In the genomic region with DNA sequence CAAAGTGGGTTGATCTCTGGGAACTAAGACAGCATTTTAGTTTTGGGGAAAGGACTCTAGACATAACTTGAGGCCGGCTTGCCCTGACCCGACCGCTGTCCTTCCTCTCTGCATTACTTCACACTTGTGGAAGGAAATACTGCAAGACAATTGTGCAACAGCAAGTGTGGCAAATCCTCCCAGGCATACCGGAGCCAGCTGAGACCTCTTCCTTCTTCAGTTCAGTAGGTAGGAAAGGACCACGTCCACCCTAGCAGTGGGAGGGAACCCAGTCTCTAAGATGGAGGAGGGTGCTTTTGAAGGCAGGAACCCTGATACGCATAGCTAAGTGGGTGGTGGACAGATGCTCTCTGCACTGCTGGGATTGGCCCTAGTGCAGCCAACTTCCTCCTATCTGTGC, we compare ENCODE assay signal across 18 mouse cellular contexts. TPM values are rescaled to one million over a fixed set of nuclear protein-coding genes. Genes with fewer than 3 reads are reported as not detected.
DNase-seq lines count a peak whose midpoint lies in the region; ATAC-seq and TF ChIP-seq lines count a peak whose summit lies in the region.
"Had no signal": no experiment of that assay in that cellular context is flagged by ENCODE, and none has a peak within 500 bp of the region (broad histone marks: within the 10 kb centered on the region; RNA-seq: fewer than 3 reads in every experiment).

No protein-coding gene starts in this region.

- peaks cover 49% of the 10 kb centered on the region for H3K79me2 ChIP-seq in macrophage (ENCODE audit: inconsistent target)

- no peak overlapping the region for H3K4me2 ChIP-seq in liver, embryonic 11.5 days
- H3K4me2 ChIP-seq: heart, embryonic 15.5 days; hindbrain, embryonic 15.5 days; limb, embryonic 13.5 days; midbrain, embryonic 12.5 days had no signal

- H3K27me3 ChIP-seq in liver, embryonic 11.5 days (replicated peaks; ENCODE audit: control insufficient read depth, insufficient read depth, low read length): no peaks in the 10 kb centered on the region
- H3K27me3 ChIP-seq: heart, embryonic 15.5 days; hindbrain, embryonic 15.5 days; limb, embryonic 13.5 days; midbrain, embryonic 12.5 days; Patski had no signal

- peaks cover 74% of the 10 kb centered on the region for H3K36me3 ChIP-seq in liver, embryonic 11.5 days (ENCODE audit: control insufficient read depth, insufficient read depth, low read length)
- peaks cover 80% of the 10 kb centered on the region for H3K36me3 ChIP-seq in macrophage (ENCODE audit: inconsistent target)

- peak overlapping the region; percentile 26 for H3K27ac ChIP-seq in bone marrow macrophage, adult 2 months (ENCODE audit: insufficient read depth, low read depth, low read length)
- no peak overlapping the region for H3K27ac ChIP-seq in liver, embryonic 11.5 days (ENCODE audit: low read depth, low read length)
- H3K27ac ChIP-seq in macrophage: peak overlapping the region; percentile 51
- H3K27ac ChIP-seq: heart, embryonic 15.5 days; hindbrain, embryonic 15.5 days; left cerebral cortex, adult 2 months; limb, embryonic 13.5 days; midbrain, embryonic 12.5 days had no signal

- WGBS in liver, embryonic 11.5 days: 81% methylated on average over 6 of the region's 6 CpGs
- WGBS in macrophage (ENCODE audit: missing documents): 1% methylated on average over 6 of the region's 6 CpGs

- peaks cover 49% of the 10 kb centered on the region for H3K4me1 ChIP-seq in bone marrow macrophage, adult 2 months (ENCODE audit: control insufficient read depth, insufficient read depth, low read length)
- no peaks in the 10 kb centered on the region for H3K4me1 ChIP-seq in liver, embryonic 11.5 days (replicated peaks; ENCODE audit: control insufficient read depth, insufficient read depth, low read length)
- H3K4me1 ChIP-seq: heart, embryonic 15.5 days; hindbrain, embryonic 15.5 days; limb, embryonic 13.5 days; midbrain, embryonic 12.5 days had no signal

- no peak for TF ChIP-seq POLR2A in bone marrow macrophage, adult 2 months (IDR thresholded peaks at IDR 0.05; ENCODE audit: borderline replicate concordance, low read depth, low read length)

- ATAC-seq in liver, embryonic 11.5 days (replicated peaks; ENCODE audit: low FRiP score): 0 out of 2 replicates have a peak, but pooled peaks have one; percentile 40
- ATAC-seq in erythroblast, adult 5-6 weeks (replicated peaks; ENCODE audit: low FRiP score, poor library complexity, severe bottlenecking): no peak
- ATAC-seq in frontal cortex, adult (ENCODE audit: low TSS enrichment): no peak
- ATAC-seq: Patski had no signal

- H3K9me3 ChIP-seq in liver, embryonic 11.5 days (ENCODE audit: control insufficient read depth, low read length): 0 out of 2 replicates have a peak, but pooled peaks cover 2% of the 10 kb centered on the region
- H3K9me3 ChIP-seq: heart, embryonic 15.5 days; hindbrain, embryonic 15.5 days; limb, embryonic 13.5 days had no signal

- no peak overlapping the region for H3K4me3 ChIP-seq in bone marrow macrophage, adult 2 months (ENCODE audit: insufficient read depth, low read length)
- no peak overlapping the region for H3K4me3 ChIP-seq in liver, embryonic 11.5 days (ENCODE audit: low read depth, low read length)
- H3K4me3 ChIP-seq in macrophage (ENCODE audit: inconsistent target): no peak overlapping the region
- H3K4me3 ChIP-seq: heart, embryonic 15.5 days; hindbrain, embryonic 15.5 days; left cerebral cortex, adult 2 months; limb, embryonic 13.5 days; midbrain, embryonic 12.5 days had no signal

- peak; percentile 52 for DNase-seq in adrenal gland, adult 8-10 months
- DNase-seq in adrenal gland, postnatal 4 days (ENCODE audit: low spot score in 2 of 2): no peak
- DNase-seq in liver, embryonic 11.5 days (ENCODE audit: low spot score): no peak
- no peak for DNase-seq in kidney, adult 9 months
- DNase-seq: cerebellum, adult 18-20 months; gastrocnemius, postnatal 36 days; kidney, adult 18-20 months; thymus, postnatal 36 days had no signal

- no peak overlapping the region for H3K9ac ChIP-seq in liver, embryonic 11.5 days (ENCODE audit: low read depth, low read length)
- H3K9ac ChIP-seq: heart, embryonic 15.5 days; hindbrain, embryonic 15.5 days; limb, embryonic 13.5 days; midbrain, embryonic 12.5 days had no signal

- TF ChIP-seq CTCF in bone marrow macrophage, adult 2 months (IDR thresholded peaks at IDR 0.05; ENCODE audit: low read depth, low read length): no peak

RNA-seq across cellular contexts. Expression of a gene that starts 10.9 kb away (rescaled TPM):
- 100 to 1,000 TPM; 167 to 272 (median 233) TPM for total RNA-seq in adrenal gland, adult 8-10 months (2022)
- 100 to 1,000 TPM; 191 to 193 TPM for total RNA-seq in adrenal gland, postnatal 4 days (2021)
- polyA plus RNA-seq in bone marrow macrophage, adult 2 months (2012; ENCODE audit: insufficient read depth, insufficient read length, missing spikeins): 365 and 378 TPM in 2 replicates
- polyA plus RNA-seq in liver, embryonic 11.5 days (2014; fragmentation: Nextera tagmentation; extraction: Ambion mirVana): 49.9 and 57.3 TPM in 2 replicates
- total RNA-seq in macrophage (2018; cell fraction: chromatin; rRNA removed): 100 to 1,000 TPM; 106 to 393 (median 257) TPM
- 100 to 1,000 TPM; 144 to 253 (median 208) TPM for total RNA-seq in macrophage (2018; cell fraction: cytosol; rRNA removed)
- 100 to 1,000 TPM; 116 to 388 (median 186) TPM for total RNA-seq in macrophage (2018; cell fraction: nucleus; rRNA removed)
- polyA plus RNA-seq in macrophage (2018): 322 to 419 TPM (median 328 TPM) in 3 replicates
- 37.7 and 62.5 TPM in 2 replicates for total RNA-seq in erythroblast, adult 5-6 weeks (2015; ENCODE audit: low replicate concordance)
- total RNA-seq in erythroblast, adult 5-6 weeks (2017; ENCODE audit: low replicate concordance): 29.4 and 32.2 TPM in 2 replicates

RNA-seq across cellular contexts. Expression of a gene that starts 18.3 kb away (rescaled TPM):
- total RNA-seq in adrenal gland, adult 8-10 months (2022): 10 to 100 TPM; 10.3 to 21.1 (median 14.9) TPM
- total RNA-seq in adrenal gland, postnatal 4 days (2021): 10 to 100 TPM; 17.1 to 19.3 TPM
- polyA plus RNA-seq in bone marrow macrophage, adult 2 months (2012; ENCODE audit: insufficient read depth, insufficient read length, missing spikeins): 7.2 and 7.3 TPM in 2 replicates
- polyA plus RNA-seq in liver, embryonic 11.5 days (2014; fragmentation: Nextera tagmentation; extraction: Ambion mirVana): 37.0 and 37.1 TPM in 2 replicates
- 1 to 10 TPM in 11 of 26 experiments, under 1 TPM in 1, not detected in 14; 0.85 to 5.5 (median 2.6) TPM for total RNA-seq in macrophage (2018; cell fraction: chromatin; rRNA removed)
- 1 to 10 TPM in 19 of 26 experiments, under 1 TPM in 7; 0.58 to 2.8 (median 1.4) TPM for total RNA-seq in macrophage (2018; cell fraction: cytosol; rRNA removed)
- total RNA-seq in macrophage (2018; cell fraction: nucleus; rRNA removed): 1 to 10 TPM in 6 of 26 experiments, under 1 TPM in 5, not detected in 15; 0.47 to 9.3 (median 1.0) TPM
- 1.6 to 10.9 TPM (median 3.6 TPM) in 3 replicates for polyA plus RNA-seq in macrophage (2018)
- 2.7 and 3.3 TPM in 2 replicates for total RNA-seq in erythroblast, adult 5-6 weeks (2015; ENCODE audit: low replicate concordance)
- 4.7 and 7.1 TPM in 2 replicates for total RNA-seq in erythroblast, adult 5-6 weeks (2017; ENCODE audit: low replicate concordance)

RNA-seq across cellular contexts. Expression of a gene that starts 29.1 kb away (rescaled TPM):
- 1 to 10 TPM in 3 of 4 experiments, under 1 TPM in 1; 0.90 to 4.7 (median 2.1) TPM for total RNA-seq in adrenal gland, adult 8-10 months (2022)
- 1 to 10 TPM; 2.4 to 3.1 TPM for total RNA-seq in adrenal gland, postnatal 4 days (2021)
- polyA plus RNA-seq in bone marrow macrophage, adult 2 months (2012; ENCODE audit: insufficient read depth, insufficient read length, missing spikeins): not detected in 2 replicates
- 0.26 and 0.38 TPM in 2 replicates for polyA plus RNA-seq in liver, embryonic 11.5 days (2014; fragmentation: Nextera tagmentation; extraction: Ambion mirVana)
- total RNA-seq in macrophage (2018; cell fraction: chromatin; rRNA removed): 1 to 10 TPM in 1 of 26 experiments, not detected in 25; 1.1 TPM
- not detected for total RNA-seq in macrophage (2018; cell fraction: cytosol; rRNA removed)
- total RNA-seq in macrophage (2018; cell fraction: nucleus; rRNA removed): 1 to 10 TPM in 1 of 26 experiments, not detected in 25; 1.3 TPM
- not detected in 3 replicates for polyA plus RNA-seq in macrophage (2018)
- total RNA-seq in erythroblast, adult 5-6 weeks (2015; ENCODE audit: low replicate concordance): not detected in 2 replicates
- total RNA-seq in erythroblast, adult 5-6 weeks (2017; ENCODE audit: low replicate concordance): not detected in 2 replicates
- total RNA-seq: gastrocnemius, postnatal 36 days had no signal

RNA-seq across cellular contexts. Expression of a gene that starts 51.8 kb away (rescaled TPM):
- 10 to 100 TPM; 25.3 to 31.7 (median 26.4) TPM for total RNA-seq in adrenal gland, adult 8-10 months (2022)
- 10 to 100 TPM; 24.4 to 24.9 TPM for total RNA-seq in adrenal gland, postnatal 4 days (2021)
- polyA plus RNA-seq in bone marrow macrophage, adult 2 months (2012; ENCODE audit: insufficient read depth, insufficient read length, missing spikeins): 18.5 and 20.8 TPM in 2 replicates
- 37.4 and 37.7 TPM in 2 replicates for polyA plus RNA-seq in liver, embryonic 11.5 days (2014; fragmentation: Nextera tagmentation; extraction: Ambion mirVana)
- 10 to 100 TPM in 15 of 26 experiments, 1 to 10 TPM in 11; 3.8 to 24.3 (median 12.2) TPM for total RNA-seq in macrophage (2018; cell fraction: chromatin; rRNA removed)
- 10 to 100 TPM; 15.4 to 26.7 (median 20.1) TPM for total RNA-seq in macrophage (2018; cell fraction: cytosol; rRNA removed)
- total RNA-seq in macrophage (2018; cell fraction: nucleus; rRNA removed): 10 to 100 TPM in 19 of 26 experiments, 1 to 10 TPM in 7; 4.5 to 25.9 (median 14.1) TPM
- polyA plus RNA-seq in macrophage (2018): 13.1 to 22.2 TPM (median 19.3 TPM) in 3 replicates
- total RNA-seq in erythroblast, adult 5-6 weeks (2015; ENCODE audit: low replicate concordance): 4.8 and 9.4 TPM in 2 replicates
- 2.6 and 3.9 TPM in 2 replicates for total RNA-seq in erythroblast, adult 5-6 weeks (2017; ENCODE audit: low replicate concordance)

RNA-seq across cellular contexts. Expression of a gene that starts 56.0 kb away (rescaled TPM):
- total RNA-seq in adrenal gland, adult 8-10 months (2022): 10 to 100 TPM; 63.2 to 74.7 (median 67.3) TPM
- total RNA-seq in adrenal gland, postnatal 4 days (2021): 10 to 100 TPM; 63.0 to 67.3 TPM
- polyA plus RNA-seq in bone marrow macrophage, adult 2 months (2012; ENCODE audit: insufficient read depth, insufficient read length, missing spikeins): 19.6 and 19.7 TPM in 2 replicates
- polyA plus RNA-seq in liver, embryonic 11.5 days (2014; fragmentation: Nextera tagmentation; extraction: Ambion mirVana): 45.2 and 46.8 TPM in 2 replicates
- 10 to 100 TPM in 24 of 26 experiments, 1 to 10 TPM in 2; 7.7 to 49.9 (median 40.5) TPM for total RNA-seq in macrophage (2018; cell fraction: chromatin; rRNA removed)
- 10 to 100 TPM; 22.5 to 35.7 (median 30.5) TPM for total RNA-seq in macrophage (2018; cell fraction: cytosol; rRNA removed)
- total RNA-seq in macrophage (2018; cell fraction: nucleus; rRNA removed): 10 to 100 TPM; 13.7 to 39.1 (median 29.2) TPM
- 21.4 to 30.8 TPM (median 22.4 TPM) in 3 replicates for polyA plus RNA-seq in macrophage (2018)
- total RNA-seq in erythroblast, adult 5-6 weeks (2015; ENCODE audit: low replicate concordance): 1.9 and 6.3 TPM in 2 replicates
- 3.2 and 5.6 TPM in 2 replicates for total RNA-seq in erythroblast, adult 5-6 weeks (2017; ENCODE audit: low replicate concordance)
